Mouse (Mus musculus) layer of hippocampus, adult 2 months (tissue): Measurements from ENCODE around the gene Ccdc158. TPM values are rescaled to one million over a fixed set of nuclear protein-coding genes. Genes with fewer than 3 reads are reported as not detected.

Experiments
- DNase-seq, 2 experiments: peaks; one replicate each; pipeline ENCODE4 v3.0.0; 2022; ENCODE audit warnings: low spot score in 2 of 2
- H3K27ac ChIP-seq: fragments of 200-600 bp; 2 replicates; pipeline ENCODE4 v1.8.1; 2022
- H3K4me3 ChIP-seq: fragments of 200-600 bp; 2 replicates; pipeline ENCODE4 v1.8.1; 2022; ENCODE audit warnings: mild to moderate bottlenecking
- CTCF ChIP-seq: fragments of 200-600 bp; conservative IDR thresholded peaks from 2 replicates; pipeline ENCODE4 v1.8.1; 2022; ENCODE audit warnings: antibody characterized with exemption, mild to moderate bottlenecking, moderate library complexity
- long read RNA-seq, 2 experiments: library from polyadenylated mRNA; stranded (forward); transcript quantifications; one replicate each; pipeline ENCODE4 v2.0.0; 2021; ENCODE audit warnings: borderline mapping rate in 2 of 2
- total RNA-seq, 2 experiments: library from RNA; stranded (reverse); gene quantifications; 2 replicates each; pipeline ENCODE4 v1.2.3; 2021

The Ccdc158 gene
- under 1 TPM; 0.42 to 0.82 TPM for total RNA-seq
- long read RNA-seq, experiment 1: 0 reads
- long read RNA-seq, experiment 2: 0 reads

GRCm38 (mm10) chr5:92674859-92675573 lies at the start of gene Ccdc158:
TSS of gene Ccdc158 (minus strand) at chr5:92675271.
- TF ChIP-seq CTCF: no peak
- peak; percentile 42 to 49 for DNase-seq
- H3K27ac ChIP-seq: no peak within 1 kb of the TSS
- peak within 1 kb of the TSS; percentile 51 for H3K4me3 ChIP-seq

- DNase-seq: no peak
- no peak for TF ChIP-seq CTCF
- no peak overlapping the region for H3K4me3 ChIP-seq
- H3K27ac ChIP-seq: no peak overlapping the region
Observed at GRCm38 (mm10) chr5:92721610-92722009, 46.5 kb upstream of the Ccdc158 start.

DNA sequence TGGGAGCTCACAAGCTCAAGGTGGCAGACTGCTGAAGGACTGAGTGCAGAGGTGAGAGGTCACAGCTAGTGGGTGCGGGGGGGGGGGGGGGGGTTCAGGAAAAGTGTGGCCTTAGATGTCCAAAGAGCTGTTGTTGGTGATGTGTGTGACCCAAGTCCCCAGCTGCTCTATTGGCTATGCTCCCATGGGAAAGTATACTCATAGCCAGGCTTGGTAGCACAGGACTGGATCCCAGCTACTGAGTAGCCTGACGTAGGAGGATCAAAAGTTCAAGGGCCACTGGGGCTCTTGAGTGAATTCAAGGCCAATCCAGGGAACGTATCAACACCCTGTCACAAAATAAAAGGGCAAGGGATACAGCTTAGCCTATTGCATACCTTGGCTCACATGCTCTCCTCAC lies 43.8 kb upstream of the Ccdc158 start:
- no peak overlapping the region for H3K4me3 ChIP-seq
- no peak for TF ChIP-seq CTCF
- DNase-seq: no peak
- H3K27ac ChIP-seq: no peak overlapping the region

DNA sequence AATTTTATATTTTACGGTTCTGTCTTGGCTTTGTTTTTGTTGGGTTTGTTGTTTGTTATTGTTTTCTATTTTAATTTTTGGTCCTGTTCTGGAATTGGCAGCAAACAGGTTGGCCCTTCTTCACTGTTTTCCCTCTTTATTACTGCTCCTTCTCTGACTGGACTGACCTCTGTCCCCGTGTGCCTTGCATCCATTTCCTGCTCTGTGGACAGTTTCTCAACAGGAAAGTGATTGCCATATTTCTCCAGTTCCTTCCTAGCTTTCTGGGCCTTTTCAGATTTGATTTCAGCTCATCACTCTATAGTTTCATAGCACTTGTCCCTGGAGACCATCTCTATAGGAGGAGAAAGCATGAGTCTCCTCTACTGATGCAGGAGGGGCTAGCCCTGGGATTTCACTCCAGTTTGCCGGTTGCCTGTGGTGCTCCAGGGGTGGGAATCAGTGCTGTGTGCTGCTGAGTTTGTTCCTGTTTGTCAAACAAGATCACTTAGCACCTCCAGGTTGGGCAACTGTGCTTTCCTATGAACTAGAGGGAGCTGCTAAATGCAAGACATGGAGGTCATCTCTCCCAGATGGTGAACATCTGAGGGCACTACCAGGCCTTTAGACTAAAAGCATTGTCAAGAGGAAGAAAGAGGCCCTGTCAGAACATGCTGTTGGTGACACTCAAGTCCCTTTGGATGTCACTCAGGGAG lies 42.7 kb upstream of the Ccdc158 start:
- no peak overlapping the region for H3K4me3 ChIP-seq
- DNase-seq: no peak
- no peak overlapping the region for H3K27ac ChIP-seq
- TF ChIP-seq CTCF: no peak

GRCm38 (mm10) chr5:92715890-92716289 lies 40.8 kb upstream of the Ccdc158 start:
- Histone ChIP-seq H3K27ac (peak overlapping the region; percentile 32; the same call in 1 of the 2 replicates), H3K4me3 (no peak overlapping the region)
- DNase-seq: no peak
- TF ChIP-seq CTCF: no peak

- Histone ChIP-seq H3K27ac (peak overlapping the region; percentile 32; the same call in 1 of the 2 replicates), H3K4me3 (no peak overlapping the region)
- DNase-seq: no peak
- no peak for TF ChIP-seq CTCF
Observed at GRCm38 (mm10) chr5:92715319-92715718, 40.2 kb upstream of the Ccdc158 start.

GRCm38 (mm10) chr5:92714886-92715285 lies 39.8 kb upstream of the Ccdc158 start:
- TF ChIP-seq CTCF: no peak
- DNase-seq: no peak
- Histone ChIP-seq H3K4me3 (no peak overlapping the region), H3K27ac (peak overlapping the region; percentile 32; the same call in 1 of the 2 replicates)

DNA sequence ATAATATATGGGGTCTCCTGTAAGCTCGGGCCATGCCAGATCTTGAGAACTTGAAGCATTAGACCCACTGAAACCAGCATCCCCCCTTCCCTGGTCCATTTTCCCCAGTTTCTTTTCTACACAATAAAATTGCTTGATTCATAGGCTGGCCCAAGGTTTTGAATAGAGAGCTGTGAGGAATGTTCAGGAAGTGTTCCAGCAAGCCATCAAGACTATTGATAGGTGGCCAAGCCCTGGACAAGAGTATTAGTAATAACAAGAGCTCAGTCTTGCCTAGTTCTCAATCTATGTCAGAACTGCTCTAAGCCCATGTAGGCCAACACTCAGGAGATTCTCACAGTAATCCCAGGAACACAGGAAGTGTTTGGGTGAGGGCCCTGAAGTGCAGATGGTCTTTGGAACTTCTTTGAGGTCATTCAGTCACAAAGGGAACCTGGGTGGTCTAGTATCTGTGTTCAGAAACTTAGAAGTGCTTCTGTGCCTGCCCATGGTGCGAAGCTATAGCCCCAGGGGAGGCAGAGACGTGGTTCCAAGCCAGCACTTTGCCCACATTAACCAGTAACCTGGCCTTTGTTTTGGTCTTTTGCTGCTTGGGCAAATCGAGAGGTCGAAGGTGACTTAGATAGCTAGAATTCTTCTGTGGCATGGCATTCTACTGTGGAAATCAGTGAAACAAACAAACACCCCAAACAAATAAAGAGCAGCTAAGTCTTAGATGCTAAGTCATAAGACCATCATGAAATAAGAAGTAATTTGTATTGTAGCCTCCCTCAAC lies 37.7 kb upstream of the Ccdc158 start:
- H3K27ac ChIP-seq: peak overlapping the region; percentile 39; the same call in 1 of the 2 replicates
- no peak overlapping the region for H3K4me3 ChIP-seq
- DNase-seq: no peak
- TF ChIP-seq CTCF: no peak

DNA sequence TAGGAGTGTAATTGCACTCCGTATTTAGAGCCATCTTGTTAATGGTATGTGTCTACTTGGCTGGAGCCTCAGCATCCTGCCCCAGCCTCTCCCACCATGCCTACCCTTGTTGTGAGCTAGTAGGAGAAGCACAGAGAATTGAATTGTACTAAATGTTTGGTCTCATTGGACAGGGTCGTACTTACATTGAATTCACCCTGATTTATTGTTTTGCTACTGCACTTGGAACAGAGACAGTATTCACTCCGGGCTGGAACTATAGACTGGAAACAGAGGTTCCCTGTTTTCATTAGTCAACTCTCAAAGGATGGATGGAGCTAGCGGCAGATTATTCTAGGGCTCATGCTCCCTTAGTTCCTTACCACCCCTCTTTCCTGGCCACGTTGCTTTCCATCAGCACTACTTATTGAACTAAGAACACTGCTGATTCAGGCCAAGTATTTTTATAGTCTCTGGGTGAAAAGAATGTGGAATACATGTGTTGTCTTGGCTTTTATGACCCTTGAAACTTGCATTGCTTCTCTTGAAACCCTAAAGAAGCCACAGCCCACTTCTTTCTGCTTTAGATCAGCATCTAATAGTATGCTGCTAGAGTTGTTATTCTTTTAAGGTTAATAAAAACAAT lies 36.7 kb upstream of the Ccdc158 start:
- Histone ChIP-seq H3K4me3 (no peak overlapping the region), H3K27ac (no peak overlapping the region)
- no peak for DNase-seq
- no peak for TF ChIP-seq CTCF

- no peak overlapping the region for H3K27ac ChIP-seq
- H3K4me3 ChIP-seq: no peak overlapping the region
- no peak for TF ChIP-seq CTCF
- no peak for DNase-seq
Observed at GRCm38 (mm10) chr5:92710779-92711178, 35.7 kb upstream of the Ccdc158 start.

- H3K27ac ChIP-seq: no peak overlapping the region
- TF ChIP-seq CTCF: no peak
- no peak overlapping the region for H3K4me3 ChIP-seq
- no peak for DNase-seq
Observed at GRCm38 (mm10) chr5:92707921-92708491, 32.9 kb upstream of the Ccdc158 start.

- DNase-seq: peak in 1 of 2 experiments; percentile 10
- no peak overlapping the region for H3K27ac ChIP-seq
Observed at GRCm38 (mm10) chr5:92703671-92704070, 28.6 kb upstream of the Ccdc158 start.

More at GRCm38 (mm10) chr5:92703671-92704070, 28.6 kb upstream of the Ccdc158 start:
- no peak overlapping the region for H3K4me3 ChIP-seq
- no peak for TF ChIP-seq CTCF
